Mouse (Mus musculus): ENCODE measurements around the gene Nppa. TPM values are rescaled to one million over a fixed set of nuclear protein-coding genes. Genes with fewer than 3 reads are reported as not detected.

The Nppa gene
- 0.65 and 1.1 TPM in 2 replicates for polyA plus RNA-seq (2012; rRNA removed)

GRCm38 (mm10) chr4:148000202-148000772 lies at the start of gene Nppa:
Nppa (plus strand) TSS chr4:148000722.

GRCm38 (mm10) chr4:147985205-147986132 lies 15.1 kb upstream of the Nppa start, which contains the start of gene Nppb:
Nppb (plus strand) TSS chr4:147985788.

GRCm38 (mm10) chr4:148038600-148039253 lies 38.2 kb downstream of the Nppa start, which contains the start of the genes Clcn6 and Mthfr:
Clcn6 (minus strand) TSS chr4:148038821.
Mthfr (plus strand) TSS chr4:148039077.

Other genes starting within 250 kb of the Nppa start
- 3.5 and 3.6 TPM in 2 replicates for gene Zfp984, start 190.9 kb upstream of the Nppa start, polyA plus RNA-seq (2012; rRNA removed)
- 7.0 and 8.1 TPM in 2 replicates for gene Zfp933, start 152.4 kb upstream of the Nppa start, polyA plus RNA-seq (2012; rRNA removed)
- gene Miip, start 131.9 kb upstream of the Nppa start, polyA plus RNA-seq (2012; rRNA removed), result 108 and 125 TPM in 2 replicates
- gene Fv1, start 131.7 kb upstream of the Nppa start, polyA plus RNA-seq (2012; rRNA removed), result 10.0 and 11.1 TPM in 2 replicates
- 58.3 and 58.5 TPM in 2 replicates for gene Mfn2, start 96.0 kb upstream of the Nppa start, polyA plus RNA-seq (2012; rRNA removed)
- gene Plod1, start 64.0 kb upstream of the Nppa start, polyA plus RNA-seq (2012; rRNA removed), result 19.6 and 37.3 TPM in 2 replicates
- gene 2510039O18Rik, start 59.8 kb upstream of the Nppa start, polyA plus RNA-seq (2012; rRNA removed), result 49.3 and 49.4 TPM in 2 replicates
- gene Nppb, start 14.9 kb upstream of the Nppa start, polyA plus RNA-seq (2012; rRNA removed), result 0.26 TPM in 1 of 2 replicates, not detected in the other
- 51.6 and 54.5 TPM in 2 replicates for gene Clcn6, start 38.1 kb downstream of the Nppa start, polyA plus RNA-seq (2012; rRNA removed)
- 37.8 and 38.4 TPM in 2 replicates for gene Mthfr, start 38.4 kb downstream of the Nppa start, polyA plus RNA-seq (2012; rRNA removed)
- 5.5 and 6.7 TPM in 2 replicates for gene Agtrap, start 87.3 kb downstream of the Nppa start, polyA plus RNA-seq (2012; rRNA removed)
- 116 and 129 TPM in 2 replicates for gene Mad2l2, start 129.7 kb downstream of the Nppa start, polyA plus RNA-seq (2012; rRNA removed)
- gene Draxin, start 130.0 kb downstream of the Nppa start, polyA plus RNA-seq (2012; rRNA removed), result 48.5 and 59.7 TPM in 2 replicates
- 18.0 and 20.3 TPM in 2 replicates for gene Fbxo6, start 151.4 kb downstream of the Nppa start, polyA plus RNA-seq (2012; rRNA removed)
- 112 and 121 TPM in 2 replicates for gene Fbxo44, start 159.8 kb downstream of the Nppa start, polyA plus RNA-seq (2012; rRNA removed)
- gene Fbxo2, start 159.9 kb downstream of the Nppa start, polyA plus RNA-seq (2012; rRNA removed), result 4.2 and 8.8 TPM in 2 replicates

Measured in central nervous system, embryonic 14 days (tissue).